Mouse (Mus musculus) liver, embryonic 13.5 days (tissue): ENCODE results near the gene Stradb. TPM values are rescaled to one million over a fixed set of nuclear protein-coding genes. Genes with fewer than 3 reads are reported as not detected.
A peak's percentile ranks its signal among the peaks of the same experiment; 100 is the strongest.

Source experiments
- ATAC-seq: fragments of 200-750 bp; cut with Nextera tagmentation; 2 replicates; pipeline ENCODE4 v1.8.0; 2017; ENCODE audit warnings: low read depth, mild to moderate bottlenecking, moderate number of reproducible peaks, moderate library complexity
- DNase-seq: peaks from one replicate; pipeline ENCODE4 v3.0.0; 2022
- H3K27ac ChIP-seq: fragments of 300-500 bp; sonication (generic); 2 replicates; pipeline ENCODE4 v1.5.1; 2015; ENCODE audit warnings: moderate library complexity, mild to moderate bottlenecking, inconsistent platforms
- H3K27me3 ChIP-seq: fragments of 300-500 bp; sonication (generic); 2 replicates; pipeline ENCODE4 v1.6.1; 2015; ENCODE audit warnings: mild to moderate bottlenecking, inconsistent platforms
- H3K36me3 ChIP-seq: fragments of 300-500 bp; sonication (generic); 2 replicates; pipeline ENCODE4 v1.6.1; 2015; ENCODE audit warnings: mild to moderate bottlenecking, inconsistent platforms
- H3K4me1 ChIP-seq: fragments of 300-500 bp; sonication (generic); replicated peaks from 2 replicates; pipeline ENCODE4 v1.6.1; 2015; ENCODE audit warnings: inconsistent platforms
- H3K4me2 ChIP-seq: fragments of 300-500 bp; sonication (generic); 2 replicates; pipeline ENCODE4 v1.6.1; 2015; ENCODE audit warnings: inconsistent platforms, mild to moderate bottlenecking, moderate library complexity
- H3K4me3 ChIP-seq: fragments of 300-500 bp; sonication (generic); replicated peaks from 2 replicates; pipeline ENCODE4 v1.5.1; 2015; ENCODE audit warnings: mild to moderate bottlenecking, inconsistent platforms
- H3K9ac ChIP-seq: fragments of 300-500 bp; sonication (generic); 2 replicates; pipeline ENCODE4 v1.6.1; 2015; ENCODE audit warnings: mild to moderate bottlenecking, inconsistent platforms
- H3K9me3 ChIP-seq: fragments of 300-500 bp; sonication (generic); replicated peaks from 2 replicates; pipeline ENCODE4 v1.6.1; 2016; ENCODE audit warnings: inconsistent platforms
- WGBS: fragments of 180-500 bp; shearing (Covaris S2); methylation state at CpG from one replicate; pipeline ENCODE4 v1.1.7; 2015; ENCODE audit not compliant: insufficient replicate concordance; 5-methylcytosine and 5-hydroxymethylcytosine counted together
- polyA plus RNA-seq: library from polyadenylated mRNA; unstranded; fragments of >200 nt; fragmentation: Nextera tagmentation; extraction: Ambion mirVana; gene quantifications from 2 replicates; pipeline ENCODE4 v1.2.1, GENCODE M21; 2015

The Stradb gene
- 41.0 and 44.8 TPM in 2 replicates for polyA plus RNA-seq

DNA sequence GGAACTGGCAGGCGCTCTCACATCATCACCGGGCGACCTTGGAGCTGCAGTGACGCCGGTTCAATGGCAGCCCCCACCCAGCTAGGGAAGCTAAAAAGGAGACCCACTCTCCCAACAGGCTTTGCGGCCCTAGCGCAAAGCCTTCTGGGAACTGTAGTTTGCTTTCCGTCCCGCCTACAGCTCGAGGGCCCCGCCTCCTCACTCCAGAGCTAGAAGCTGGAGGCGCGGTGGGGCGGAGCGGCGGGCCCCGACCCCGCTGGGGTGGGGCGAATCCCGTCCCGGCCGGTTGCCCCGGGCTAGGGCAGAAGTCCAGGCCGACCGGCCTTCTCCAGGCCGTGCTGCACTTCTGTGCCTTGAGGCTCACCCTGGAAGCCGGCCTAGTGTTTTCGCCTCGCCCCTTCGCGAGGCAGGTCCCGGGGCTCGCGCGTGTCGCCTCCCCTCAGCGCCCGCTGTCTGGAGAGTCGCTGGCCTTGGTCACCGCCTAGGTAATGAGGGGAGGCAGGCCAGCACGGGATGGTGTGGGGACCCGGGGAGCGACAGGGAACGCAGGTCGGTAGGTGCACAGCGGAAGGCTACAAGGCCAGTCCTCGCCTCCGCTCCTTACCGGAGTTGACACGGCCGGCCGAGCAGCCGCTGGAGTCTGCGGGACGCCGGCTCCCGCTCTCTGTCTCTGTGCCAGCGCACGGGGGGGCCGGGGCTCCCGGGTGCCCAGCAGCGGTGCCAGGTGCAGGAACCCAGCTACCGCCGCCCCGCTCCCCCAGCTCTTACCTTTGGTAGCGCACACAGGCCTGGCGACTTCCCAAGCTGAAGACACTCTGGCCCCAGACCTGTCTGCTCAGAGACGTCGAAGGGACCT lies at the start of gene Stradb, which contains the start of gene Trak2:
Gene Stradb (plus strand): TSS at position 157 of the 856 bp plus-strand sequence.
Gene Trak2 (minus strand): TSS at position 65 of the 856 bp plus-strand sequence.
- H3K27ac ChIP-seq, result peak within 1 kb of the TSS; percentile 90
- no peaks in the 10 kb centered on the region for H3K27me3 ChIP-seq
- peaks cover 57% of the 10 kb centered on the region for H3K4me1 ChIP-seq
- peak within 1 kb of the TSS; percentile 95 for H3K9ac ChIP-seq
- H3K9me3 ChIP-seq, result no peaks in the 10 kb centered on the region
- WGBS, result under 1% methylated on average over 63 of the region's 69 CpGs
- ATAC-seq (peak; percentile 92), DNase-seq (peak; percentile 93)
- peak within 1 kb of the TSS; percentile 80 for H3K4me2 ChIP-seq
- peaks cover 40% of the 10 kb centered on the region for H3K36me3 ChIP-seq
- peak within 1 kb of the TSS; percentile 83 for H3K4me3 ChIP-seq

DNA sequence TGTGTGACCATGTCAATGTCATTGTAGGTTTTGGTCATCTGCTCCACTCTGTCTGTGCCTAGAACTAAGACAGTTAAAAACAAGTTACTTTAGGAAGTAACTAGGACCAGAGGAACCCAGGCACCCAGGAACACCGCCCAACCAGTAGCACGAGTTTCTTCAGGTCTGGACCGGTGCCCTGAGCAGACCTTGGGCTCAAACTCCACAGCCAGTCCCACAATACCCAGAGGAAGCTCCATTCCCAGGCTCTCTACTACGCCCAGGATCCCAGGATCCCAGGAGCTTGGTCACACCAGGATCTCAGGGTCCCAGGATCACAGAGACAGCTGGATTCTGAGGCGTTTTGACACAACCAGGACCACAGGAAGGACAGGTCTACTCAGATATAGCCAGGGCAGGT lies 46.7 kb upstream of the Stradb start:
- no peaks in the 10 kb centered on the region for H3K9me3 ChIP-seq
- DNase-seq (no peak), ATAC-seq (no peak)
- H3K27ac ChIP-seq, result no peak overlapping the region
- no peaks in the 10 kb centered on the region for H3K4me1 ChIP-seq
- H3K36me3 ChIP-seq, result peaks cover 54% of the 10 kb centered on the region
- H3K4me3 ChIP-seq, result no peak overlapping the region
- no peak overlapping the region for H3K4me2 ChIP-seq
- 90% methylated on average over 5 of the region's 5 CpGs for WGBS
- H3K27me3 ChIP-seq, result no peaks in the 10 kb centered on the region
- H3K9ac ChIP-seq, result no peak overlapping the region

DNA sequence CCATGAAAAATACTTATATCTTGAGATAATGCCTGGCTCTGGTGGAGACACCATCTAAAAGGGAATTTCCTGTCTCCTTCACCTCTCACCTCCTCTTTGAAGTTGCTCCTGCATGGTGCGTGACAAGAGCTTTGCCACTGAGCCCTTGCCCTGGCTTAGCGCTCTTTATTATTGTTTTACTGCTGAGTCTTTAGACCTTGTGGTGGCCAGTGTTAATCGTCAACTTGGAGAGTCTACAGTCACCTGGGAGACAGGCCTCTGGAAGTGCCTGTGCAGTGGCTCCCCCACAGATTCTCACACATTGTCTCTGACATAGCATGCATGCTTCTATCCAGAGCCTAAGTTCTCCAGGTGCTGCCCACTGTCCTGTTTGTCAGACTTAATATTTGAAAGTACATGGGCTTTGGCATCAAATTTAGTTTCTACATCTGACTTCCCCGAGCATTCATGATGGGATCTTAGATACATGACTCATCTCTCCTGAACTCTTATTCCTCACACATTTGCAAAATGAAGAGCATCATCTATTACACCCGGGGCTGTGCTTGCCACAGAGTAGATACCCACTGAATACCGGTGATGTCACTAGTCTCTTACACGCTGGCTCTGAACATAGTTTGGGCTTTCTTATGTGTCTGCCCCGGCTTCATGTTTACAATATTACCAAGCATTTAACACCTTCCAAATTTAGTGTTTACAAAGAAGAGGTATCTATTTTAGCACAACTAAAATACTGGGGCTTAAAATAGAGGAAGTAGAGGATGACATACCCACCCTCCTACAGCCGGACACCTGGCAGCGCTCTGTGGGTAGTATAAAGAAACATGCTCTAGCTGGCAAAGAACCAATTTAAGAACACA lies 36.3 kb upstream of the Stradb start:
- no peaks in the 10 kb centered on the region for H3K9me3 ChIP-seq
- no peak overlapping the region for H3K9ac ChIP-seq
- no peak overlapping the region for H3K27ac ChIP-seq
- H3K4me1 ChIP-seq, result no peaks in the 10 kb centered on the region
- no peak overlapping the region for H3K4me3 ChIP-seq
- ATAC-seq (no peak), DNase-seq (no peak)
- no peak overlapping the region for H3K4me2 ChIP-seq
- peaks cover 37% of the 10 kb centered on the region for H3K36me3 ChIP-seq
- 94% methylated on average over 10 of the region's 10 CpGs for WGBS
- H3K27me3 ChIP-seq, result no peaks in the 10 kb centered on the region

DNA sequence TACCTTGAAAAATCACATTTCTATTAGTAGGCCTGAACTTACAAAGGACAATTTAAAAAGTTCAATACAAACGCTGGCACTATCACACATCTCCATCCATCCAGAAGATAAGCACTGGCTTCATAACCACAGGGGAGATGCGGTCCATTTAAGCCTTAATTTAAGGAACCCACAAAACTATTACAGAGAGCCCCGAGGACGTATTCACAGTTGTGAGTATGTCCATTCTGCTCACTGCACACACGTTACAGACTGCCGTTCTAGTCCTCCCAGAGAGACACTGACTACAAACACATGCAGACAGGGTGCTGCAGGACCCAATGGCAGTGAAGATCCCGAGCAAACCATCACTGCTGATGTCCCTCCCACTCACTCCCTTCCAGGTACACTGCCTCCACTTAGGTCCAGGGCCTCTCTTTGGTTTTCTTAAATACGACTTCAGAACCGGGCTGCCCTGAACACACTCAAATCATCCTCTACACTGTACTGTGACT lies 35.7 kb upstream of the Stradb start:
- H3K4me1 ChIP-seq, result no peaks in the 10 kb centered on the region
- no peak overlapping the region for H3K9ac ChIP-seq
- H3K27ac ChIP-seq, result no peak overlapping the region
- H3K9me3 ChIP-seq, result no peaks in the 10 kb centered on the region
- H3K4me2 ChIP-seq, result no peak overlapping the region
- H3K27me3 ChIP-seq, result no peaks in the 10 kb centered on the region
- WGBS, result 92% methylated on average over 9 of the region's 9 CpGs
- DNase-seq (no peak), ATAC-seq (no peak)
- no peak overlapping the region for H3K4me3 ChIP-seq
- peaks cover 37% of the 10 kb centered on the region for H3K36me3 ChIP-seq

DNA sequence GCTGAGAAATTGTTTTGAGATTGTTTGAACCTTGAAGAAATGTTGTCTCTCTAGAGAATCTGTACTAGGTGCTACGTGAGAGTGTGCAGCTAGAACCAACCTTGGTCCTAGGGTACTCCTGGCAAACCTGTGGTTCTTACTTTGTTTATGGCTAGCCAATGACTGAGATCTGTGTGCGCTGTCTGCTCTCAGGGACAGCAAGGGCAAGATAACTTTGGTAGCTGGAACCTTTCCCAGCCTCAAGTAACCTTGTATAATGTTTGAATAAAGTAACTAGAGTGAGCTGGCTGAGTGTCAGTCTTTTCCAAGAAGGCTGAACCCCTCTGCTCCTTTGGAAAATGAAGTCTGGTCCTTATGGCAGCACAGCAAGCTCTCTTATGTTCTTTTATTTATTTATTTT lies 27.8 kb upstream of the Stradb start:
- peaks cover 25% of the 10 kb centered on the region for H3K4me1 ChIP-seq
- H3K4me3 ChIP-seq, result no peak overlapping the region
- no peak for ATAC-seq
- H3K9me3 ChIP-seq, result no peaks in the 10 kb centered on the region
- H3K4me2 ChIP-seq, result no peak overlapping the region
- H3K36me3 ChIP-seq, result peaks cover 50% of the 10 kb centered on the region
- no peak overlapping the region for H3K9ac ChIP-seq
- H3K27me3 ChIP-seq, result no peaks in the 10 kb centered on the region
- no peak for DNase-seq
- WGBS, result 97% methylated on average over 2 of the region's 2 CpGs
- H3K27ac ChIP-seq, result no peak overlapping the region

DNA sequence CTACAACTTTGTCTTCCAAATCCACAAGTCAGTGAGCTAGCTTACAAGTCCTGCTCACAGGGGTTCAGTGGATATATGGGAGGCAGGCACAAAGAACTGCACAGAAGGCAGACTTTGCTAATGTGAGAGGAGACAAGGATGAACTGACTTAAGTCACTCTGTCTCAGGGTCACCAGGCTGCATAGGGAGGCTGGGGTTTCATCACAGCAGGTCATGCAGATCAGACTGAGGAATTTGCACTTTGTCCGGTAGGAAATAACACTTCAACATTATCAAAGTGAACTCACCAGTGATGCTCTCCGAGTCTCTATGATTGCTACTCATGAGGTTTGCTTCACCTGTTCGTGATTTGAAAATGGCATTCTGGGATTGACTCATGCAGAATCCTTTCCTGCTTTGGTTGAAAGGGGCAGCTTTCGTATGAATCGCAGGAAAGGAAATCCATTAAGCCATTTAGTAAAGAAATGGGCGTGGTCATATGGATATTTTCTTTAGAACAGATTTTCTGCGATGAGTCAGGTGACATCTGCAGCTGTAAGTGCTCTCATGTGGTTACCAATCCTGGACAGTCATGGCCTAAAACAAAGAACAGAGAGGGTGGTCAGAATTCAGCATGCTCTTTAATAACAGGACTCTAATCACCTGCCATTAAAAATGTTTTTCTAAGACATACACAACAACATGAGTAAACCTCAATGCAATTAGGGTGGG lies 27.2 kb upstream of the Stradb start:
- Histone ChIP-seq H3K4me1 (peaks cover 30% of the 10 kb centered on the region), H3K9me3 (no peaks in the 10 kb centered on the region), H3K27me3 (no peaks in the 10 kb centered on the region), H3K4me3 (no peak overlapping the region), H3K27ac (no peak overlapping the region), H3K36me3 (peaks cover 50% of the 10 kb centered on the region), H3K9ac (no peak overlapping the region), H3K4me2 (no peak overlapping the region)
- DNase-seq (no peak), ATAC-seq (no peak)
- 91% methylated on average over 7 of the region's 7 CpGs for WGBS

DNA sequence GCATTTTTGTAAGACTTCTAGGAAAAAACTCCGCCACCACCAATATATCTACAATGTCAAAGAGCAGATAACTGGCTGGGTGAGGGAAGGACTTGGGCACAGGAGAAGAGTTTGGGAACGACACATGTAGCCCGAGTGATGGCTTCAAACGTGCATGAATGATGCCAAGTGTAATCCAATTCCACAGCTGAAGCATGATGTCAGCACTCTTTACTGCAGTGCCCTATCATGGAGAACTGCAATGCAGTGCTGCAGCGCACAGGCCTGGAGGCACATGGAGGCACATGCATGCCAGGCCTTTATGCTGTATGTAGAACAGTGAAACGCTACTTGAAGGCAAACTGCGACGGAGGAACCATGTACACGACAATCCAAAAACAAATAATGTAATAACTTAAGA lies 26.6 kb upstream of the Stradb start:
- DNase-seq, result no peak
- Histone ChIP-seq H3K27me3 (no peaks in the 10 kb centered on the region), H3K4me1 (peaks cover 36% of the 10 kb centered on the region), H3K27ac (no peak overlapping the region), H3K9ac (no peak overlapping the region), H3K4me3 (no peak overlapping the region), H3K36me3 (peaks cover 54% of the 10 kb centered on the region), H3K4me2 (no peak overlapping the region), H3K9me3 (no peaks in the 10 kb centered on the region)
- ATAC-seq, result peak; percentile 53; the same call in 1 of the 2 replicates
- 88% methylated on average over 9 of the region's 9 CpGs for WGBS

DNA sequence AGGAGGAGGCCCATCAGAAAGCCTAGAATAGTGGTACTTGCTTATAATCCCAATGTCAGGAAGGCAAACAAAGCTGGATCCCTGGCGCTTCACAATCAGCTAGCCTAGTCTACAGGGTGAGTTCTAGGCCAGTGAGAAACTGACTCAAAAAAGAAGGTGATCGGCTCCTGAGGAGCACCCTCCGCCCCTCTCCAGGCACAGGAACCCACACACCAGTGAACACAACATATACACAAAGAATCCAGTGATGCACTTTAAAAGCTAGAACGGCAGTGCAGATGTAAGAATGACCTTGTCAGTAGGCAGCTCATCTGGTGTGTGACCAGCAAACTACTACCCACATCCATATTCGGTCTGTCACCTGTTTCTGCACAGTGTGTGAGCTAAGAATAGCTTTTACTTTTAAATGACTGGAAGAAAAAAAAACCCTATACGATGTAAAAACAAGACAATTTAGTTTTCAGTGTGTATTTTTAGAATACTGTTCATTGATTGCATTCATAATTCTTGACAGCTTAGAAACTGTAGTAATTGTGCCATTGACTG lies 23.7 kb upstream of the Stradb start:
- no peak for DNase-seq
- peak overlapping the region; percentile 13 for H3K27ac ChIP-seq
- peaks cover 64% of the 10 kb centered on the region for H3K4me1 ChIP-seq
- 83% methylated on average over 6 of the region's 6 CpGs for WGBS
- no peak overlapping the region for H3K4me2 ChIP-seq
- H3K9me3 ChIP-seq, result no peaks in the 10 kb centered on the region
- H3K9ac ChIP-seq, result no peak overlapping the region
- ATAC-seq, result no peak
- H3K36me3 ChIP-seq, result peaks cover 56% of the 10 kb centered on the region
- H3K27me3 ChIP-seq, result no peaks in the 10 kb centered on the region
- no peak overlapping the region for H3K4me3 ChIP-seq

DNA sequence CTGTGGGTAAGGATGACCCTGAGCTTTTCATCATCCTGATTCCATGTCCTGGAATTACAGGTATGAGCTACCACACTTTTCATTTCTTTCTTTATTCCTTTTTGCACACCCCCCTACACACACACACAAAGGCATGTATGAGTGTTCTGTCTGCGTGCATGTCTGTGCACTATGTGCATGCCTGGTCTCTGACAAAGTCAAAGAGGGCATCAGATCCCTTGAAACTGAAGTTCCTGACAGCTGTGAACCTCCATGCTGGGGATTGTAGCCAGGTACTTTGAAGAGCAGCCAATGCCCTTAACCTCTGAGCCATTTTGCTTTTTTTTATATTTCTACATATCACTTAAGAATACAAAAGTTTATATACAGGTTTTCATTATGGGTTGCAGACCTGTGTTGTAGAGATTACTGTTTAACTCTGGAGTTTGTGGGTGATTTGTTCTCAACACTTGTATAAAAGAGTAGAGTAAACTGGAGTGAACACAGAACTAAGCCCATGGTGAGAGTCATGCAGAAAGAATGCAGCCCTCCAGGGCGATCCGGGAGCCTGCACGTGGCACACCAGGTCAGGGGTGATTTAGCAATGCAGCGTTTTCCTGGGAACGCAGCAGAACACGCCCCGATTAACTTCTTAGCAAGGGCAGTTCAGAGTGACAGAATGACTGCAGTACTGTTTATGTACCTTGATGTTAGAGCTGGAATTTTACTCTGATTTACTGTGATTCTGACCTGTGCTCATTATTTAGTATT lies 22.2 kb upstream of the Stradb start:
- Histone ChIP-seq H3K4me1 (peaks cover 75% of the 10 kb centered on the region), H3K4me2 (0 out of 2 replicates have a peak overlapping the region, but pooled peaks have one; percentile 2)
- ATAC-seq, result no peak

DNA sequence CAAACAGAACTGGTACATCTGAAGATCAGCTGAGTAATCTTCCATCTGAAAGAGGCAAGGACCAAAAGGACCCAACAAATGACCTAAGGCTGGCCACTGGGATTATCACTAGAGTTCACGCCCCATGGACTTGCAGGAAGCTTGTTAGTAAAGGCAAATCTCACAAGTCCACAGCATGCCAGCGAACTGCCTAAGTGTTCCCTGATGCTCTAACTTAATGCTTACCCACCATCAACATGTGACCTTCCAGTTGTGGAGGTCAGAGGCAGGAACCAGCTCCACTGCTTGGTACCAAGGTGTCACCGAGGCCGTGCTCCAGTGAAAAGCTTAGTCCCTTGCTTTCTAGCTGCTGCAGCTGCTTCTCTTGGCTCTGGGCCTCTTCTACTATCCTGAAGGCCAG lies 21.5 kb upstream of the Stradb start:
- no peaks in the 10 kb centered on the region for H3K27me3 ChIP-seq
- H3K9me3 ChIP-seq, result no peaks in the 10 kb centered on the region
- H3K27ac ChIP-seq, result peak overlapping the region; percentile 97
- H3K9ac ChIP-seq, result peak overlapping the region; percentile 74
- DNase-seq (no peak), ATAC-seq (no peak)
- WGBS, result 82% methylated on average over 4 of the region's 4 CpGs
- H3K36me3 ChIP-seq, result peaks cover 34% of the 10 kb centered on the region
- H3K4me1 ChIP-seq, result peaks cover 80% of the 10 kb centered on the region
- H3K4me3 ChIP-seq, result no peak overlapping the region
- H3K4me2 ChIP-seq, result peak overlapping the region; percentile 62

More for the DNA sequence above, 22.2 kb upstream of the Stradb start:
- DNase-seq, result no peak
- Histone ChIP-seq H3K27me3 (no peaks in the 10 kb centered on the region), H3K27ac (peak overlapping the region; percentile 97), H3K4me3 (no peak overlapping the region), H3K9ac (peak overlapping the region; percentile 44; the same call in 1 of the 2 replicates), H3K9me3 (no peaks in the 10 kb centered on the region), H3K36me3 (peaks cover 42% of the 10 kb centered on the region)
- 70% methylated on average over 8 of the region's 8 CpGs for WGBS
